Mouse (Mus musculus) urinary bladder, postnatal 0 days (tissue): ENCODE measurements around the gene Ccdc159. TPM values are rescaled to one million over a fixed set of nuclear protein-coding genes. Genes with fewer than 3 reads are reported as not detected.

Source experiments
- polyA plus RNA-seq: library from polyadenylated mRNA; unstranded; fragments of >200 nt; fragmentation: Nextera tagmentation; extraction: Ambion mirVana; gene quantifications from 2 replicates; pipeline ENCODE4 v1.2.1, GENCODE M21; 2015

Gene Ccdc159
- polyA plus RNA-seq = 1.6 and 2.0 TPM in 2 replicates

GRCm38 (mm10) chr9:21927208-21927753 lies at the start of gene Ccdc159, which contains the start of gene Tmem205:
Gene Ccdc159, plus strand, starts transcription at chr9:21927471.
Gene Tmem205, minus strand, starts transcription at chr9:21927556.

GRCm38 (mm10) chr9:21918035-21918592 lies 9.2 kb upstream of the Ccdc159 start, which contains the start of gene Rab3d:
Gene Rab3d, minus strand, starts transcription at chr9:21918192.

GRCm38 (mm10) chr9:21936692-21937570 lies 9.7 kb downstream of the Ccdc159 start, which contains the start of gene Plppr2:
Gene Plppr2, plus strand, starts transcription at chr9:21937033.

GRCm38 (mm10) chr9:21955570-21956281 lies 28.5 kb downstream of the Ccdc159 start, which contains the start of gene Swsap1:
Gene Swsap1, plus strand, starts transcription at chr9:21955755.

GRCm38 (mm10) chr9:21963417-21963816 lies 36.1 kb downstream of the Ccdc159 start, which contains the start of gene Epor:
Gene Epor, minus strand, starts transcription at chr9:21963506.

Other genes with a start within 250 kb of the Ccdc159 start
- 73.5 and 118 TPM in 2 replicates for gene Ldlr, start 204.0 kb upstream of the Ccdc159 start, polyA plus RNA-seq
- gene Spc24, start 167.2 kb upstream of the Ccdc159 start, polyA plus RNA-seq = 19.5 and 26.9 TPM in 2 replicates
- 25.4 and 28.8 TPM in 2 replicates for gene Kank2, start 128.7 kb upstream of the Ccdc159 start, polyA plus RNA-seq
- 0.44 and 0.45 TPM in 2 replicates for gene Angptl8, start 92.0 kb upstream of the Ccdc159 start, polyA plus RNA-seq
- 22.3 and 25.4 TPM in 2 replicates for gene Dock6, start 74.8 kb upstream of the Ccdc159 start, polyA plus RNA-seq
- 25.2 and 33.9 TPM in 2 replicates for gene Rab3d, start 9.3 kb upstream of the Ccdc159 start, polyA plus RNA-seq
- 68.5 and 78.3 TPM in 2 replicates for gene Tmem205, start 85 bp downstream of the Ccdc159 start, polyA plus RNA-seq
- gene Plppr2, start 9.6 kb downstream of the Ccdc159 start, polyA plus RNA-seq = 4.0 and 4.3 TPM in 2 replicates
- gene Swsap1, start 28.3 kb downstream of the Ccdc159 start, polyA plus RNA-seq = 3.4 TPM in 2 replicates
- 2.1 and 2.6 TPM in 2 replicates for gene Epor, start 36.0 kb downstream of the Ccdc159 start, polyA plus RNA-seq
- gene Rgl3, start 62.0 kb downstream of the Ccdc159 start, polyA plus RNA-seq = 2.9 and 4.9 TPM in 2 replicates
- not detected in 2 replicates for gene Ccdc151, start 75.2 kb downstream of the Ccdc159 start, polyA plus RNA-seq
- 47.2 and 48.7 TPM in 2 replicates for gene Prkcsh, start 75.3 kb downstream of the Ccdc159 start, polyA plus RNA-seq
- 0.05 TPM in 1 of 2 replicates, not detected in the other for gene Elavl3, start 124.6 kb downstream of the Ccdc159 start, polyA plus RNA-seq
- gene Gm49318, start 143.8 kb downstream of the Ccdc159 start, polyA plus RNA-seq = not detected in 2 replicates
- gene Zfp653, start 143.9 kb downstream of the Ccdc159 start, polyA plus RNA-seq = 6.1 and 8.0 TPM in 2 replicates
- 39.5 and 42.3 TPM in 2 replicates for gene Ecsit, start 158.0 kb downstream of the Ccdc159 start, polyA plus RNA-seq
- 4,929 and 6,173 TPM in 2 replicates for gene Cnn1, start 171.7 kb downstream of the Ccdc159 start, polyA plus RNA-seq
- gene Elof1, start 189.7 kb downstream of the Ccdc159 start, polyA plus RNA-seq = 93.8 and 101 TPM in 2 replicates
- gene Acp5, start 208.2 kb downstream of the Ccdc159 start, polyA plus RNA-seq = 9.1 and 9.8 TPM in 2 replicates
- gene Pigyl, start 229.4 kb downstream of the Ccdc159 start, polyA plus RNA-seq = 85.8 and 88.4 TPM in 2 replicates